Mouse (Mus musculus) intestine, embryonic 14.5 days (tissue): ENCODE data around the gene Rbm14. TPM values are rescaled to one million over a fixed set of nuclear protein-coding genes. Genes with fewer than 3 reads are reported as not detected.

ENCODE experiments used
- ATAC-seq: fragments of 200-750 bp; cut with Nextera tagmentation; replicated peaks from 2 replicates; pipeline ENCODE4 v1.8.0; 2017; ENCODE audit warnings: low read depth, moderate number of reproducible peaks, moderate TSS enrichment, moderate library complexity; ENCODE audit not compliant: low FRiP score, low TSS enrichment
- DNase-seq: peaks from one replicate; pipeline ENCODE4 v3.0.0-alpha.2; 2018; ENCODE audit warnings: low spot score
- H3K27ac ChIP-seq: fragments of 300-500 bp; sonication (generic); 2 replicates; pipeline ENCODE4 v1.5.1; 2014; ENCODE audit warnings: low read depth, mild to moderate bottlenecking, control low read depth
- H3K27me3 ChIP-seq: fragments of 300-500 bp; sonication (generic); replicated peaks from 2 replicates; pipeline ENCODE4 v1.6.1; 2014; ENCODE audit warnings: low read length, control low read depth; ENCODE audit not compliant: control insufficient read depth, insufficient read depth
- H3K36me3 ChIP-seq: fragments of 300-500 bp; sonication (generic); 2 replicates; pipeline ENCODE4 v1.6.1; 2014; ENCODE audit warnings: low read length, control low read depth; ENCODE audit not compliant: control insufficient read depth, insufficient read depth
- H3K4me1 ChIP-seq: fragments of 300-500 bp; sonication (generic); replicated peaks from 2 replicates; pipeline ENCODE4 v1.6.1; 2014; ENCODE audit warnings: low read length, control low read depth, mixed read lengths; ENCODE audit not compliant: control insufficient read depth, insufficient read depth
- H3K4me2 ChIP-seq: fragments of 300-500 bp; sonication (generic); 2 replicates; pipeline ENCODE4 v1.6.1; 2014; ENCODE audit warnings: low read length
- H3K4me3 ChIP-seq: fragments of 300-500 bp; sonication (generic); 2 replicates; pipeline ENCODE4 v1.5.1; 2014; ENCODE audit warnings: low read depth, low read length, control low read depth, mixed read lengths
- H3K9ac ChIP-seq: fragments of 300-500 bp; sonication (generic); 2 replicates; pipeline ENCODE4 v1.6.1; 2014; ENCODE audit warnings: mild to moderate bottlenecking, low read length
- H3K9me3 ChIP-seq: fragments of 300-500 bp; sonication (generic); 2 replicates; pipeline ENCODE4 v1.6.1; 2016; ENCODE audit warnings: low read length, control low read depth; ENCODE audit not compliant: control insufficient read depth
- whole genome bisulfite sequencing: fragments of 180-500 bp; shearing (Covaris S2); extraction: QIAGEN DNeasy Blood & Tissue Kit; methylation state at CpG from one replicate; pipeline ENCODE4 v1.1.7; 2014; 5-methylcytosine and 5-hydroxymethylcytosine counted together
- polyA plus RNA-seq: library from polyadenylated mRNA; unstranded; fragments of >200 nt; fragmentation: Nextera tagmentation; extraction: Ambion mirVana; gene quantifications from 2 replicates; pipeline ENCODE4 v1.2.1, GENCODE M21; 2014

The Rbm14 gene
- polyA plus RNA-seq, 1 experiment from 2014 or later = 82.3 TPM

GRCm38 (mm10) chr19:4803283-4803682 is 8.2 kb downstream of the Rbm14 start:
- no peak for ATAC-seq
- peaks cover 55% of the 10 kb centered on the region for H3K36me3 ChIP-seq

GRCm38 (mm10) chr19:4802691-4803091 is 8.7 kb downstream of the Rbm14 start:
- 96% methylated on average over 7 of the region's 7 CpGs for WGBS
- Histone ChIP-seq H3K9me3 (no peaks in the 10 kb centered on the region), H3K27ac (no peak overlapping the region), H3K4me3 (no peak overlapping the region), H3K9ac (no peak overlapping the region), H3K36me3 (peaks cover 60% of the 10 kb centered on the region), H3K4me1 (no peaks in the 10 kb centered on the region), H3K4me2 (no peak overlapping the region), H3K27me3 (no peaks in the 10 kb centered on the region)
- no peak for ATAC-seq
- no peak for DNase-seq

More at GRCm38 (mm10) chr19:4803283-4803682, 8.2 kb downstream of the Rbm14 start:
- WGBS = 83% methylated on average over 8 of the region's 10 CpGs
- H3K4me3 ChIP-seq = no peak overlapping the region
- H3K27me3 ChIP-seq = no peaks in the 10 kb centered on the region
- H3K9me3 ChIP-seq = no peaks in the 10 kb centered on the region
- no peak overlapping the region for H3K27ac ChIP-seq
- H3K9ac ChIP-seq = no peak overlapping the region
- no peak overlapping the region for H3K4me2 ChIP-seq
- DNase-seq = no peak
- H3K4me1 ChIP-seq = peaks cover under 1% of the 10 kb centered on the region; the same call in 1 of the 2 replicates

- 91% methylated on average over 5 of the region's 5 CpGs for WGBS
- peaks cover 68% of the 10 kb centered on the region for H3K36me3 ChIP-seq
These were observed 12.4 kb downstream of the Rbm14 start for GRCm38 (mm10) chr19:4799083-4799482.

GRCm38 (mm10) chr19:4797846-4798245 is 13.6 kb downstream of the Rbm14 start:
- no peak for ATAC-seq
- H3K4me1 ChIP-seq = 0 out of 2 replicates have a peak, but pooled peaks cover 5% of the 10 kb centered on the region
- no peak overlapping the region for H3K27ac ChIP-seq
- no peak overlapping the region for H3K4me3 ChIP-seq
- no peaks in the 10 kb centered on the region for H3K9me3 ChIP-seq
- peaks cover 58% of the 10 kb centered on the region for H3K36me3 ChIP-seq
- no peak overlapping the region for H3K4me2 ChIP-seq
- H3K9ac ChIP-seq = no peak overlapping the region
- DNase-seq = no peak
- no peaks in the 10 kb centered on the region for H3K27me3 ChIP-seq
- WGBS = 97% methylated on average over 2 of the region's 2 CpGs

More at GRCm38 (mm10) chr19:4799083-4799482, 12.4 kb downstream of the Rbm14 start:
- Histone ChIP-seq H3K9me3 (no peaks in the 10 kb centered on the region), H3K27me3 (no peaks in the 10 kb centered on the region), H3K4me3 (no peak overlapping the region), H3K9ac (no peak overlapping the region), H3K4me2 (no peak overlapping the region), H3K27ac (no peak overlapping the region), H3K4me1 (0 out of 2 replicates have a peak, but pooled peaks cover 5% of the 10 kb centered on the region)
- no peak for ATAC-seq
- no peak for DNase-seq

- H3K36me3 ChIP-seq = peaks cover 52% of the 10 kb centered on the region
- no peaks in the 10 kb centered on the region for H3K27me3 ChIP-seq
- ATAC-seq (no peak), DNase-seq (no peak)
- no peaks in the 10 kb centered on the region for H3K9me3 ChIP-seq
- no peak overlapping the region for H3K4me3 ChIP-seq
- WGBS = 71% methylated on average over 1 of the region's 1 CpGs
- no peak overlapping the region for H3K9ac ChIP-seq
- no peak overlapping the region for H3K27ac ChIP-seq
- H3K4me2 ChIP-seq = no peak overlapping the region
- H3K4me1 ChIP-seq = peaks cover 15% of the 10 kb centered on the region
These were observed 15.5 kb downstream of the Rbm14 start for GRCm38 (mm10) chr19:4795929-4796328.

GRCm38 (mm10) chr19:4793831-4794422 is 17.5 kb downstream of the Rbm14 start, which contains the start of gene Rbm4:
Rbm4 (minus strand) TSS chr19:4793901.
- Histone ChIP-seq H3K36me3 (peaks cover 47% of the 10 kb centered on the region), H3K9me3 (no peaks in the 10 kb centered on the region), H3K4me2 (peak within 1 kb of the TSS; percentile 93), H3K9ac (peak within 1 kb of the TSS; percentile 86), H3K27me3 (no peaks in the 10 kb centered on the region), H3K4me3 (peak within 1 kb of the TSS; percentile 95), H3K4me1 (peaks cover 18% of the 10 kb centered on the region), H3K27ac (peak within 1 kb of the TSS; percentile 86)
- peak; percentile 97 for ATAC-seq
- peak; percentile 97 for DNase-seq
- WGBS = under 1% methylated on average over 31 of the region's 31 CpGs

- WGBS = under 1% methylated on average over 16 of the region's 16 CpGs
- Histone ChIP-seq H3K9ac (peak overlapping the region; percentile 86), H3K27me3 (no peaks in the 10 kb centered on the region), H3K27ac (peak overlapping the region; percentile 86), H3K4me3 (peak overlapping the region; percentile 95), H3K4me1 (peaks cover 18% of the 10 kb centered on the region), H3K4me2 (peak overlapping the region; percentile 93), H3K36me3 (peaks cover 46% of the 10 kb centered on the region), H3K9me3 (no peaks in the 10 kb centered on the region)
- no peak for DNase-seq
- peak; percentile 61 for ATAC-seq
These were observed 18.1 kb downstream of the Rbm14 start for GRCm38 (mm10) chr19:4793281-4793830.

- DNase-seq (no peak), ATAC-seq (no peak)
- peaks cover 94% of the 10 kb centered on the region for H3K36me3 ChIP-seq
- no peak overlapping the region for H3K4me3 ChIP-seq
- peaks cover 6% of the 10 kb centered on the region; the same call in 1 of the 2 replicates for H3K4me1 ChIP-seq
- no peak overlapping the region for H3K4me2 ChIP-seq
- no peak overlapping the region for H3K27ac ChIP-seq
- WGBS = 92% methylated on average over 2 of the region's 2 CpGs
- no peak overlapping the region for H3K9ac ChIP-seq
- no peaks in the 10 kb centered on the region for H3K27me3 ChIP-seq
- H3K9me3 ChIP-seq = no peaks in the 10 kb centered on the region
These were observed 25.1 kb downstream of the Rbm14 start for GRCm38 (mm10) chr19:4786313-4786712.
